Mouse (Mus musculus): ENCODE data around the gene Keap1. TPM values are rescaled to one million over a fixed set of nuclear protein-coding genes. Genes with fewer than 3 reads are reported as not detected.

The Keap1 gene
- polyA plus RNA-seq, 1 experiment from 2014 or later = 61.6 TPM

- no peak overlapping the region for H3K27ac ChIP-seq
- no peak overlapping the region for H3K4me3 ChIP-seq (replicated peaks)
- peaks cover 27% of the 10 kb centered on the region for H3K4me1 ChIP-seq
- no peaks in the 10 kb centered on the region for H3K9me3 ChIP-seq
- no peaks in the 10 kb centered on the region for H3K36me3 ChIP-seq
- WGBS = 18% methylated on average over 2 of the region's 2 CpGs
- H3K4me2 ChIP-seq = peak overlapping the region; percentile 66
- no peak for ATAC-seq (ENCODE audit: insufficient read depth, low FRiP score, low read depth)
- no peaks in the 10 kb centered on the region for H3K27me3 ChIP-seq (replicated peaks)
- H3K9ac ChIP-seq = no peak overlapping the region
Measured at GRCm38 (mm10) chr9:21184733-21185132, 54.4 kb downstream of the Keap1 start.

- H3K4me2 ChIP-seq = peak overlapping the region; percentile 66
- no peak overlapping the region for H3K9ac ChIP-seq
- H3K4me1 ChIP-seq = peaks cover 27% of the 10 kb centered on the region
- H3K27me3 ChIP-seq (replicated peaks) = no peaks in the 10 kb centered on the region
- H3K27ac ChIP-seq = no peak overlapping the region
- H3K4me3 ChIP-seq (replicated peaks) = peak overlapping the region; percentile 41
- H3K9me3 ChIP-seq = no peaks in the 10 kb centered on the region
- ATAC-seq (ENCODE audit: insufficient read depth, low FRiP score, low read depth) = peak; percentile 54; the same call in 1 of the 2 replicates
- H3K36me3 ChIP-seq = no peaks in the 10 kb centered on the region
- WGBS = 12% methylated on average over 30 of the region's 34 CpGs
Measured at GRCm38 (mm10) chr9:21183905-21184413, 55.2 kb downstream of the Keap1 start.

GRCm38 (mm10) chr9:21183421-21183820 lies 55.7 kb downstream of the Keap1 start:
- WGBS = 83% methylated on average over 6 of the region's 6 CpGs
- H3K9ac ChIP-seq = no peak overlapping the region

GRCm38 (mm10) chr9:21181421-21182220 lies 57.5 kb downstream of the Keap1 start:
- Histone ChIP-seq H3K9ac (peak overlapping the region; percentile 42; the same call in 1 of the 2 replicates), H3K4me1 (peaks cover 27% of the 10 kb centered on the region), H3K27ac (no peak overlapping the region), H3K36me3 (no peaks in the 10 kb centered on the region), H3K4me3 (replicated peaks) (peak overlapping the region; percentile 48), H3K4me2 (peak overlapping the region; percentile 72), H3K9me3 (no peaks in the 10 kb centered on the region), H3K27me3 (replicated peaks) (no peaks in the 10 kb centered on the region)
- WGBS = 7% methylated on average over 47 of the region's 48 CpGs
- peak; percentile 48; the same call in 1 of the 2 replicates for ATAC-seq (ENCODE audit: insufficient read depth, low FRiP score, low read depth)

More at GRCm38 (mm10) chr9:21183421-21183820, 55.7 kb downstream of the Keap1 start:
- no peak overlapping the region for H3K4me3 ChIP-seq (replicated peaks)
- no peak for ATAC-seq (ENCODE audit: insufficient read depth, low FRiP score, low read depth)
- no peaks in the 10 kb centered on the region for H3K9me3 ChIP-seq
- peaks cover 27% of the 10 kb centered on the region for H3K4me1 ChIP-seq
- H3K27me3 ChIP-seq (replicated peaks) = no peaks in the 10 kb centered on the region
- no peak overlapping the region for H3K27ac ChIP-seq
- peak overlapping the region; percentile 66; the same call in 1 of the 2 replicates for H3K4me2 ChIP-seq
- H3K36me3 ChIP-seq = no peaks in the 10 kb centered on the region

GRCm38 (mm10) chr9:21180841-21181240 lies 58.3 kb downstream of the Keap1 start:
- no peak overlapping the region for H3K27ac ChIP-seq
- no peak overlapping the region for H3K4me3 ChIP-seq (replicated peaks)
- H3K4me2 ChIP-seq = no peak overlapping the region
- peaks cover 27% of the 10 kb centered on the region for H3K4me1 ChIP-seq
- H3K9me3 ChIP-seq = no peaks in the 10 kb centered on the region
- ATAC-seq (ENCODE audit: insufficient read depth, low FRiP score, low read depth) = no peak
- H3K27me3 ChIP-seq (replicated peaks) = no peaks in the 10 kb centered on the region
- H3K36me3 ChIP-seq = no peaks in the 10 kb centered on the region
- H3K9ac ChIP-seq = no peak overlapping the region
- WGBS = 71% methylated on average over 1 of the region's 1 CpGs

GRCm38 (mm10) chr9:21180402-21180801 lies 58.8 kb downstream of the Keap1 start:
- no peaks in the 10 kb centered on the region for H3K9me3 ChIP-seq
- no peak overlapping the region for H3K4me3 ChIP-seq (replicated peaks)
- no peak overlapping the region for H3K27ac ChIP-seq
- H3K9ac ChIP-seq = no peak overlapping the region
- no peak overlapping the region for H3K4me2 ChIP-seq
- WGBS = 58% methylated on average over 4 of the region's 4 CpGs
- H3K36me3 ChIP-seq = no peaks in the 10 kb centered on the region
- no peak for ATAC-seq (ENCODE audit: insufficient read depth, low FRiP score, low read depth)
- H3K4me1 ChIP-seq = peaks cover 27% of the 10 kb centered on the region
- H3K27me3 ChIP-seq (replicated peaks) = no peaks in the 10 kb centered on the region

Other genes starting within 250 kb of the Keap1 start
- gene Mrpl4, start 236.6 kb downstream of the Keap1 start, polyA plus RNA-seq (2015; fragmentation: Nextera tagmentation; extraction: Ambion mirVana) = 129 and 133 TPM in 2 replicates
- gene Icam1, start 223.4 kb downstream of the Keap1 start, polyA plus RNA-seq (2015; fragmentation: Nextera tagmentation; extraction: Ambion mirVana) = 10.9 and 11.3 TPM in 2 replicates
- gene Icam4, start 210.0 kb downstream of the Keap1 start, polyA plus RNA-seq (2015; fragmentation: Nextera tagmentation; extraction: Ambion mirVana) = 6.6 and 16.2 TPM in 2 replicates
- gene Icam5, start 207.3 kb downstream of the Keap1 start, polyA plus RNA-seq (2015; fragmentation: Nextera tagmentation; extraction: Ambion mirVana) = 0.05 and 0.21 TPM in 2 replicates
- gene Zglp1, start 172.3 kb downstream of the Keap1 start, polyA plus RNA-seq (2015; fragmentation: Nextera tagmentation; extraction: Ambion mirVana) = 0.73 TPM in 1 of 2 replicates, not detected in the other
- gene Gm49373, start 166.3 kb downstream of the Keap1 start, polyA plus RNA-seq (2015; fragmentation: Nextera tagmentation; extraction: Ambion mirVana) = 0.58 and 0.82 TPM in 2 replicates
- 57.6 and 58.0 TPM in 2 replicates for gene Fdx1l, start 165.7 kb downstream of the Keap1 start, polyA plus RNA-seq (2015; fragmentation: Nextera tagmentation; extraction: Ambion mirVana)
- 1.6 and 1.7 TPM in 2 replicates for gene Gm38431, start 147.4 kb downstream of the Keap1 start, polyA plus RNA-seq (2015; fragmentation: Nextera tagmentation; extraction: Ambion mirVana)
- 48.3 and 60.9 TPM in 2 replicates for gene Raver1, start 147.4 kb downstream of the Keap1 start, polyA plus RNA-seq (2015; fragmentation: Nextera tagmentation; extraction: Ambion mirVana)
- 13.6 and 15.8 TPM in 2 replicates for gene Tyk2, start 108.1 kb downstream of the Keap1 start, polyA plus RNA-seq (2015; fragmentation: Nextera tagmentation; extraction: Ambion mirVana)
- 284 and 293 TPM in 2 replicates for gene Cdc37, start 89.4 kb downstream of the Keap1 start, polyA plus RNA-seq (2015; fragmentation: Nextera tagmentation; extraction: Ambion mirVana)
- gene Pde4a, start 73.6 kb downstream of the Keap1 start, polyA plus RNA-seq (2015; fragmentation: Nextera tagmentation; extraction: Ambion mirVana) = 5.9 and 6.2 TPM in 2 replicates
- 0.93 and 1.6 TPM in 2 replicates for gene S1pr5, start 9.1 kb upstream of the Keap1 start, polyA plus RNA-seq (2015; fragmentation: Nextera tagmentation; extraction: Ambion mirVana)
- gene Atg4d, start 25.9 kb upstream of the Keap1 start, polyA plus RNA-seq (2015; fragmentation: Nextera tagmentation; extraction: Ambion mirVana) = 49.9 and 51.3 TPM in 2 replicates
- 14.4 and 14.5 TPM in 2 replicates for gene Kri1, start 48.6 kb upstream of the Keap1 start, polyA plus RNA-seq (2015; fragmentation: Nextera tagmentation; extraction: Ambion mirVana)
- 44.4 and 50.0 TPM in 2 replicates for gene Cdkn2d, start 52.0 kb upstream of the Keap1 start, polyA plus RNA-seq (2015; fragmentation: Nextera tagmentation; extraction: Ambion mirVana)
- 67.7 and 74.2 TPM in 2 replicates for gene Ap1m2, start 73.0 kb upstream of the Keap1 start, polyA plus RNA-seq (2015; fragmentation: Nextera tagmentation; extraction: Ambion mirVana)
- gene Slc44a2, start 81.3 kb upstream of the Keap1 start, polyA plus RNA-seq (2015; fragmentation: Nextera tagmentation; extraction: Ambion mirVana) = 89.1 and 95.7 TPM in 2 replicates
- 150 and 154 TPM in 2 replicates for gene Ilf3, start 128.5 kb upstream of the Keap1 start, polyA plus RNA-seq (2015; fragmentation: Nextera tagmentation; extraction: Ambion mirVana)
- gene Qtrt1, start 172.5 kb upstream of the Keap1 start, polyA plus RNA-seq (2015; fragmentation: Nextera tagmentation; extraction: Ambion mirVana) = 55.9 and 57.6 TPM in 2 replicates
- 71.3 and 75.7 TPM in 2 replicates for gene Dnm2, start 185.5 kb upstream of the Keap1 start, polyA plus RNA-seq (2015; fragmentation: Nextera tagmentation; extraction: Ambion mirVana)